Mouse (Mus musculus) gastrocnemius, postnatal 14 days (tissue): ENCODE results near the gene Acta2. TPM values are rescaled to one million over a fixed set of nuclear protein-coding genes. Genes with fewer than 3 reads are reported as not detected.

ENCODE experiments used
- DNase-seq: peaks from one replicate; pipeline ENCODE4 v3.0.0; 2021; ENCODE audit warnings: mixed read lengths
- intact Hi-C: fragments of 180-260 bp; cut with DNase I; formaldehyde crosslinking; loops from one replicate; pipeline ENCODE4 v1.15.1; 2025; ENCODE audit warnings: low total_unique reads
- total RNA-seq, 2 experiments: library from RNA; stranded (reverse); gene quantifications; 2 replicates each; pipeline ENCODE4 v1.2.3; 2021

The Acta2 gene
- total RNA-seq, 2 experiments from 2014 or later, result 433 to 628 TPM

DNA sequence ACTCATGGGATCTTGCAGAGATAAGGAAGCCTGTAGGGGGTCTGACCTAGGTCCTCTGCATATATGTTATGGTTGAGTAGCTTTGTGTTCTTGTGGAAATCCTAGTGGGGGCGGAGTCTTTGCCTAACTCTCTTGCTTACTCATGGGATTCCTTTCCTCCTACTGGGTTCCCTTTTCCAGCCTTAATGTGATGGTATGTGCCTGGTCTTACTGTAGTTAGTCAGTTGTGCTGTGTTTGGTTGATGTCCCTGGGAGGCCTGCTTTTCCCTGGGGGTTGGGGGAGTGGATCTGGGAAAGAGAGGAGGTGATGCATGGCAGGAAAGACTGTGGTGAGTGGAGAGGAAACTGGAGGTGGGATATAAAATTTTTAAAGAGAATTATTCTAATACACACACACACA, 57.3 kb downstream of the Acta2 start:
- DNase-seq, result no peak
- intact Hi-C loops, result no loop called here

DNA sequence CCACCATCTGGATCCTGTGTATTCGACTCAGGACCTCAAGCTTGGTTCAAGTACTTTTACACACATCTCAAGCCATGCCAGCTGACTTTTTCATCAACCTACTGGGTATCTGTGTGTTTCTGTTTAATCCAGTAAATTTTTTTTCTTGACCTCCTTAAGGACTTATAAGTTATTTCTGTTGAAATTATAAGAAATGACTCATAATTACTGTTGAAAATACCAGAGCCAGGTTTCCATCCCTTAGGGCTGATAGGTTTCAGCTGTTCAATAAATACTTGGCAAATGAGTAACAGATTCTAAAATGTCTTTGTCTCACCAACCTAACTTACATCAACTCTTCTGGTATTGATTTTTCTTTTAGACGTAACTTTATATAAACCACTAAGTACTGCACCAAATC, 60.4 kb downstream of the Acta2 start:
- intact Hi-C loops, result no loop called here

DNA sequence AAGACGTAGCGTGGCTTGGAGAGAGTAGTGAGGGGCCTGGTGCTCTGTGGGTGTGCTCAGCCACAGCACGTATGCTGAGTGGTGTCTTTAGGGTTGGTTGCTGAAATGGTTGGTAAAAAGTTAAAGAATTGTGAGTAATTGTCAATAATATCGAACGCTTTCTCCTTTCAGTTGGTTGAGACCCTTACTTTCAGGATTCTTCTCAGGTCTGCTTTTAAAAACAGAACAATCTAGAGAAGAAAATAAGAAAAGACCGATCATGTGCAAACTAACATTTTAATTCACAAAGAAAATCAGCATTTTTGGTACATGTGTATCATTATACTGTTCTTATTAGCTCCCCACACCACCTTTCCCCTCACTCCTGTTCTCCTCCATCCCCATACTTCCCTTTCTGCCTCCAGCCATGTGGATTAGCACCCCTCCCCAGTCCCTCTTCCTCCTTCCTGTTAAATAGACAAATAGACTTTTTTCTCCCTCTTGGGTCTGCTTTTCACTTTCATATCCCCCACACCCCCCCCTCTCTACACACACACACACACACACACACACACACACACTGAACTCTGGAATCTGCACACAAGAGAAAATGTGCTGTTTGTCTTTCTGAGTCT, 61.2 kb downstream of the Acta2 start:
- DNase-seq, result no peak
- intact Hi-C loops, result no loop called here

More for the DNA sequence above, 60.4 kb downstream of the Acta2 start:
- DNase-seq, result no peak

DNA sequence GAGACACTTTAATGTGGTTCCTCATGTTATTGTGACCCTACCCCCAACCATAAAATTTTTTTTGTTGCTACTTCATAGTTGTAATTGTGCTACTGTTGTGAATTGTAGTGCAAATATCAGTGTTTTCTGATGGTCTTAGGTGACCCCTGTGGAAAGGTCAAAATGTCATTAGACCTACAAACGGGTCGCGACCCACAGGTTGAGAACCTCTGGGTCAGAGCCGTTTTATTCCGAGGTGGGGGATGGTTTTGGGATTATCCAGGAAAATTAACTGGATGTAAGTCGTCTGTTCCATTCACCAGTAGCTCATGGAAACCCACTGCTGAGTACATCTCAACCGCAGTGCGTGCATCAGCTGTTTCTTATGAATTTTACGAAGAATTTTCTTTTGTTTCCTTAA, 61.7 kb downstream of the Acta2 start:
- DNase-seq, result no peak

DNA sequence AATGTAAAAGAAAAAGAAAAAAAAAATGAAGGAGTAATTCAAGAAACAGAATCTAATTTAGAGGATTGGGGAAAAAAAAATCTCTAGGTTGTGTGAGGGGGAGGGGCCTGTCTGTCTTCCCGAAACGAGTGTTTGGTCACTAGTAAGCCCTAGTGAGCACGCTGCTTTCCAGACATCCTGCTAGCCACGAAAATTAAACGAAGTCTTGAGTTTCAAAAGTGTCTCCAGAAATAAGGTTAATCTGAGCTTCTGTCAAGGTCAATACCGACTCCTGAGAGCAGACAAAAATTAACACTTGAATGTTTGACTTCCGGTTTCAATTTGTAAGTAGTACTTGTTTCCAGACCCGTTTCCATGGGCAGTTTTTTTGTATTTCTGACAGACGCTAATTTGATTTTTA, 62.2 kb downstream of the Acta2 start:
- DNase-seq, result no peak

More for the DNA sequence above, 61.7 kb downstream of the Acta2 start:
- intact Hi-C loops, result no loop called here

DNA sequence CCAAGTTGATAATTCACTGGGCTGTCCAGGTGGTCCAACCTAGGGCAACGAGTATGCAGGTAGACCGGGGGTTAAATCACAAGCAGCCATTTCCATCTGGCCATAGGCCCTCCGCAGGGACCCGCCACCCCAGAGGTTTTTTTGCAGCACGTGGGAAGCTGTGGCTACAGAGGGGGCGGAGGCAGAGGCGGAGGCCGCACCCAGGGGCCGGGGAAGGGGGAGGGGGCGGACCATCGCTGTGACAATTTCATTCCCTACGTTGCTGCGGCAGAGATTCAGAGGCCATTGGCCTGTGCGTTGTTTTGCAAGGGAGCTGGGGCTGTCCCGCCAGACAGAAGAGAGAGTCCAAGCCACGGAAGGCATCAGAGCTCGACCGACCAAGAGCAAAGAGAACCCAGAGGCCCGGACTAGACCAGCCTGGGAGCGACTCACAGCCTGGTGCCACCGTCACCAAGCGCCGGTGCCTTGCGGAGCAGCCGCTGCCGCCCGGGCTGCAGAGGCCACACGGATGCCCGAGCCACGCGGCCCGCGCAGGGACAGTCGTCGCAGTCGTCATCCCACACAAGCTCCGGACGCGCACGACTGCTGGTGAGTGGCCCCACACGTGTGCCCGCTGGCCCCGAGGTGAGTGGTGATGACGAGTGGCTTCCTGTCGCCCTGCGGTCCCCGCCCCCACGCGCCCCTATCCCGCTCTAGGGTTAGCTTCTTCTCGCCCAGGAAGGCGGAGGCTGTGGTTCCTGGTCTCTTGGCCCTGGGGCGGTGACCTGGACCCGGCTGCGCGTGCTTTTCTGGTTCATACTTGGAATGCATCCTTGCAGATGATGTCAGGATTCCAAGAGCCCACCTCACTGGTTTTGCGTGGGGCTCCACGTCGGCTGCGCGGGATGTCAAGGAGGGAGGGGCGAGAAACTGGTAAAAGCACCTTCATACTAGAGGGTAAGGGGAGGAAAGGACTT, 63.1 kb downstream of the Acta2 start, which contains the start of gene Stambpl1:
Stambpl1 (plus strand) TSS at position 222 of the 956 bp plus-strand sequence.
- DNase-seq, result peak; percentile 73
- intact Hi-C loops, result no loop called here

More for the DNA sequence above, 62.2 kb downstream of the Acta2 start:
- intact Hi-C loops, result no loop called here

DNA sequence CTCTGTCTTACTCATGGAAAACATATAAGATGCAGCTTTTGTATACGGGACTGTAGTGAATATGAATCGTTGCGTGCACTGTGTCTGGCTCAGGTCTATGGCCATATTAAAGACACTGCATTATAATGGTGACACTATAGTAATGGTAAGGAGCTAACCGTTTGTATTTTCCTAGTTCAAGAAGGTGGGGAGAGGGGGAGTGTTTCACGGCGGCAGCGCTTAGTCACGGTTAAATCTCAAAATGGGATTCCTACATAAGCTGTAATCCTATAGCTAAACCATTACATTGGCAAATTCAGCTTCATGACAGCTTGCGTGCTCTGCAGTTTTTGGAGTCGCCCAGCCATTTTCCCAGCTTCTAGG, 63.8 kb downstream of the Acta2 start:
- DNase-seq, result no peak
- intact Hi-C loops, result no loop called here

Other genes with a start within 250 kb of the Acta2 start
- not detected for gene Lipk, start 247.3 kb downstream of the Acta2 start, total RNA-seq
- gene Lipn, start 188.2 kb downstream of the Acta2 start, total RNA-seq, result not detected
- not detected for gene Lipm, start 154.7 kb downstream of the Acta2 start, total RNA-seq
- not detected for gene Ankrd22, start 89.5 kb downstream of the Acta2 start, total RNA-seq
- gene Stambpl1, start 63.4 kb downstream of the Acta2 start, total RNA-seq, result 1 to 10 TPM; 1.4 to 1.7 TPM
- 1 to 10 TPM; 2.8 to 6.0 TPM for gene Fas, start 35.1 kb upstream of the Acta2 start, total RNA-seq
- not detected for gene Ch25h, start 219.6 kb upstream of the Acta2 start, total RNA-seq